Mouse (Mus musculus): Measurements from ENCODE around the gene Gm6899.

DNA sequence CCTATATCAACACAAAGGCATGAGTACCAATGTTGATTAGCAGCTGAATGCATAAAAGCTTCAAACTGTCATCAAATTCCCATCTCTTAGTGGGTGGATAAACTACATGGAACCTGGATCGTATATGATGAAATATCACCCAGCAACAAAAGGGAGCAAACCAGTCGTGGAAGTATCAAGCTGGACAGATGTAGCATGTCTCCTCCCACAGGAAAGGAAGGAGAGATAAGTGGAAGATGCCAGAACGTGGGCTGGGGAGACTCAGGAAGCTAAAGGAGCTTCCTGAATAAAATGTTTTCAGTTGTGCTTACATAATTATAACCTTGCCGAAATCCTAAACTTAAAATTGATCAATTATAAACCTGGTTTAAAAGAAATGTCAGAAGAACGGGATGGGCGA is 4.1 kb downstream of the Gm6899 start:
- TF ChIP-seq ZC3H11A (IDR thresholded peaks at IDR 0.05; ENCODE audit: low read depth, low read length), result no peak
- TF ChIP-seq NELFE (IDR thresholded peaks at IDR 0.05; ENCODE audit: low read depth, low read length), result no peak
